Mouse (Mus musculus) heart, embryonic 12.5 days (tissue): Measurements from ENCODE around the gene Phldb1. TPM values are rescaled to one million over a fixed set of nuclear protein-coding genes. Genes with fewer than 3 reads are reported as not detected.

Source experiments
- ATAC-seq: fragments of 200-750 bp; cut with Nextera tagmentation; 2 replicates; pipeline ENCODE4 v1.8.0; 2017; ENCODE audit warnings: moderate TSS enrichment, moderate library complexity; ENCODE audit not compliant: insufficient number of reproducible peaks, low FRiP score
- H3K27ac ChIP-seq: fragments of 300-500 bp; sonication (generic); 2 replicates; pipeline ENCODE4 v1.5.1; 2016; ENCODE audit warnings: mild to moderate bottlenecking, moderate library complexity; ENCODE audit not compliant: poor library complexity, severe bottlenecking
- H3K27me3 ChIP-seq: fragments of 300-500 bp; sonication (generic); replicated peaks from 2 replicates; pipeline ENCODE4 v1.6.1; 2016; ENCODE audit warnings: mild to moderate bottlenecking, moderate library complexity
- H3K36me3 ChIP-seq: fragments of 300-500 bp; sonication (generic); 2 replicates; pipeline ENCODE4 v1.6.1; 2016; ENCODE audit warnings: mild to moderate bottlenecking, moderate library complexity
- H3K4me1 ChIP-seq: fragments of 300-500 bp; sonication (generic); replicated peaks from 2 replicates; pipeline ENCODE4 v1.6.1; 2016; ENCODE audit warnings: mild to moderate bottlenecking
- H3K4me2 ChIP-seq: fragments of 300-500 bp; sonication (generic); 2 replicates; pipeline ENCODE4 v1.6.1; 2016; ENCODE audit warnings: mild to moderate bottlenecking, moderate library complexity
- H3K4me3 ChIP-seq: fragments of 300-500 bp; sonication (generic); 2 replicates; pipeline ENCODE4 v1.5.1; 2016; ENCODE audit warnings: mild to moderate bottlenecking
- H3K9ac ChIP-seq: fragments of 300-500 bp; sonication (generic); 2 replicates; pipeline ENCODE4 v1.6.1; 2016; ENCODE audit warnings: mild to moderate bottlenecking, moderate library complexity
- H3K9me3 ChIP-seq: fragments of 300-500 bp; sonication (generic); replicated peaks from 2 replicates; pipeline ENCODE4 v1.6.1; 2016; ENCODE audit warnings: mild to moderate bottlenecking, moderate library complexity
- WGBS: fragments of 180-500 bp; shearing (Covaris S2); methylation state at CpG from one replicate; pipeline ENCODE4 v1.1.7; 2016; 5-methylcytosine and 5-hydroxymethylcytosine counted together
- polyA plus RNA-seq: library from polyadenylated mRNA; unstranded; fragments of >200 nt; fragmentation: Nextera tagmentation; extraction: Ambion mirVana; gene quantifications from 2 replicates; pipeline ENCODE4 v1.2.1, GENCODE M21; 2016

Phldb1 gene
- polyA plus RNA-seq, 1 experiment from 2014 or later: 34.8 TPM

DNA sequence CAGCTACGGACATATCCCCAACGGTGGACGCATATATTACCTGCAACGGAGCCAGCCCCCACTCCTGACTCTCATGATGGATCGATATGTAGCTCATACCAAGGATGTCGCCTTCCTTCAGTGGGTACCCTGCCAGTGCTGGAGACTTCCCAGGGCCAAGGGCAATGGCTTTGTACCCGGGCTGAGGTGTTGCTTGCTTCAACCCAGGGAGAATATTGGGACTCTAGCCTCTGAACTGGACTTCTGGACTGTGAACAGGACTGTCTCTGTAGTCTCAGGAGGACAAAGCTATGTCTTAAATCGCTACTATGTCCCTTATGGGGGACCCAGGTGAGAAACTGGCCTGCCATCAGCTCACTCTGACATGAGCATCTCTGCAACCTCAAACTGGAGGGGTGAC, 52.0 kb downstream of the Phldb1 start:
- Histone ChIP-seq H3K9me3 (no peaks in the 10 kb centered on the region), H3K27ac (no peak overlapping the region), H3K4me2 (no peak overlapping the region), H3K27me3 (no peaks in the 10 kb centered on the region), H3K36me3 (peaks cover 18% of the 10 kb centered on the region), H3K9ac (no peak overlapping the region), H3K4me1 (no peaks in the 10 kb centered on the region), H3K4me3 (no peak overlapping the region)
- ATAC-seq: no peak
- 75% methylated on average over 8 of the region's 8 CpGs for WGBS

- 65% methylated on average over 5 of the region's 5 CpGs for WGBS
- H3K9ac ChIP-seq: no peak overlapping the region
- H3K36me3 ChIP-seq: no peaks in the 10 kb centered on the region
- no peaks in the 10 kb centered on the region; the same call in 1 of the 2 replicates for H3K27me3 ChIP-seq
- ATAC-seq: no peak
- H3K4me3 ChIP-seq: no peak overlapping the region
- no peak overlapping the region for H3K4me2 ChIP-seq
- no peaks in the 10 kb centered on the region for H3K9me3 ChIP-seq
- no peak overlapping the region for H3K27ac ChIP-seq
- H3K4me1 ChIP-seq: no peaks in the 10 kb centered on the region
Observed at GRCm38 (mm10) chr9:44679565-44679964, 55.4 kb downstream of the Phldb1 start.

DNA sequence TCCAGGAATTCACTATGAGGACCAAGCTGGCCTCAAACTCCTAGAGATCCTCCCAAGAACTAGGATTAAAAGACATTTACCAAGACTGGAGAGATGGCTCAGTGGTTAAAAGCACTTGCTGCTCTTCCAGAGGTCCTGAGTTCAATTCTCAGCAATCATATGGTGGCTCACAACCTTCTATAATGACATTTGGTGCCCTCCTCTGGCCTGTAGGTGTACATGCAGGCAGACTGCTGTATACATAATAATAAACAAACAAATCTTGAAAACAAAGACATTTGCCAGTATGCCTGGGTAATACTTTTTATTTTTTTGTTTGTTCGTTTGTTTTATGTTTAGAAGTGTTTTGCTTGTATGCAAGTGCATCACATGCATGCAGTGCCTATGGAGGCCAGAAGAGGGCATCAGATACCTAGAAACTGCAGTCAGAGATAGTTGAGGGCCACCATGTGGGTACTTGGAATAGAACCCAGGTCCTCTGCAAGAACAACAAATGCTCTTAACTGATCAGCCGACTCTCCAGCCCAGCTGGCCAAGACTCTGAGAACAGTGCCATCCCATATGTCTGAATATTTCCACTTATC, 56.6 kb downstream of the Phldb1 start:
- Histone ChIP-seq H3K4me2 (no peak overlapping the region), H3K27me3 (peaks cover 3% of the 10 kb centered on the region; the same call in 1 of the 2 replicates), H3K4me1 (no peaks in the 10 kb centered on the region), H3K9ac (no peak overlapping the region), H3K27ac (no peak overlapping the region), H3K36me3 (no peaks in the 10 kb centered on the region), H3K4me3 (no peak overlapping the region), H3K9me3 (no peaks in the 10 kb centered on the region)
- ATAC-seq: no peak
- WGBS: 86% methylated on average over 2 of the region's 2 CpGs

GRCm38 (mm10) chr9:44673005-44673404, 62.0 kb downstream of the Phldb1 start, which contains the start of gene Treh:
Gene Treh, plus strand, starts transcription at chr9:44673233.
- no peak within 1 kb of the TSS for H3K4me2 ChIP-seq
- WGBS: 78% methylated on average over 3 of the region's 3 CpGs
- H3K4me1 ChIP-seq: no peaks in the 10 kb centered on the region
- no peak for ATAC-seq
- no peak within 1 kb of the TSS for H3K27ac ChIP-seq
- no peak within 1 kb of the TSS for H3K4me3 ChIP-seq
- H3K9me3 ChIP-seq: peaks cover 5% of the 10 kb centered on the region; the same call in 1 of the 2 replicates
- peaks cover 3% of the 10 kb centered on the region; the same call in 1 of the 2 replicates for H3K27me3 ChIP-seq
- no peaks in the 10 kb centered on the region for H3K36me3 ChIP-seq
- no peak within 1 kb of the TSS for H3K9ac ChIP-seq

DNA sequence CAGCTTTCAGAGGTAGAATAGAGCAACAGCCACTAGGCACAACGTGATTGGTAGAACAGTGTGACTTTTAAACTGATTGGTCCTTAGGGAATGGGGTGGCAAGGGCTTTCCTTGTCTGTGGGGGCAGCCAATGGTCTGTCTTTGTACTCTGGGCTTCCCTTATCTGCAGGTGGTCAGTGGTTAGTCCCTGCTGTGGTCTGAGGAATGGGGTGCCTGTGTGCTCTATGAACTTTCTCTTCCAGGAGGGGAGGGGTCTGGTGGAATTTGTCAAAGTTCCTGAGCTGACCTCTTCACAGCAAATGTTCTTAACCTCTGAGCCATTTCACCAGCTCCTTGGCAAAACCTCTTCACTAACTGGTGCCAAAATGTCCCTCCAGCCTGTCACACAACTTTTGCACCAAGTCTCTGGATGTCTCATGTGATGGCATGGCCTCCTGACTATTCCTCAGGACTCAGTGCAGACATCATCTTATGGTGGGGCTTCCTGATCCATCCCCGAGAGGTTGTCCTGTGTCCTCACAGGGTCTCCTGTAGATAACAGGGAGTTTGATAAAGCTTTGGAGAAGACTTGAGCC, 62.6 kb downstream of the Phldb1 start:
- no peaks in the 10 kb centered on the region for H3K36me3 ChIP-seq
- 49% methylated on average over 2 of the region's 2 CpGs for WGBS
- no peak overlapping the region for H3K9ac ChIP-seq
- H3K4me3 ChIP-seq: no peak overlapping the region
- H3K4me2 ChIP-seq: no peak overlapping the region
- peaks cover 5% of the 10 kb centered on the region; the same call in 1 of the 2 replicates for H3K9me3 ChIP-seq
- peaks cover 3% of the 10 kb centered on the region; the same call in 1 of the 2 replicates for H3K27me3 ChIP-seq
- ATAC-seq: no peak
- H3K4me1 ChIP-seq: no peaks in the 10 kb centered on the region
- H3K27ac ChIP-seq: no peak overlapping the region

DNA sequence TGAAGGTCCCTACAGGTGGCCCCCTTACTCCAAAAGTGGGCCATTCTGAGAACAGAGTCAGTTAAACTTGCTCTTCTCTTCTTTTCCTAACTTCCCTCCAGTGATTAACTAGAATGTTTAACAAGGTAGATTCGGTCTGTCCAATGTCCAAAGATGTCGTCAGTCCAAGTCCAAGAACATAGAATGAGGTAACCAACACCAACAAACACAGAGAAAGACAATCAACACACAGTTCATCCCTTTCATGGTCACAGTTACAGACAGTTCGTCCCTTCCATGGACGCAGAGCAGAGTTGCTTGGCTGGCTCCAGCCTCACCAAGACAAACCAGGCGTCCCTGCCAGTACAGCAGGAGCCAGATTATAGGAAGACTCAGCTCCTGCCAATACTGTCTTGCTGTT, 63.6 kb downstream of the Phldb1 start:
- no peak for ATAC-seq
- Histone ChIP-seq H3K27ac (no peak overlapping the region), H3K9ac (no peak overlapping the region), H3K9me3 (peaks cover 5% of the 10 kb centered on the region; the same call in 1 of the 2 replicates), H3K27me3 (peaks cover 3% of the 10 kb centered on the region; the same call in 1 of the 2 replicates), H3K36me3 (no peaks in the 10 kb centered on the region), H3K4me2 (no peak overlapping the region), H3K4me3 (no peak overlapping the region), H3K4me1 (no peaks in the 10 kb centered on the region)
- WGBS: 81% methylated on average over 5 of the region's 5 CpGs

GRCm38 (mm10) chr9:44663706-44664105, 71.3 kb downstream of the Phldb1 start:
- no peak overlapping the region for H3K4me2 ChIP-seq
- H3K4me1 ChIP-seq: no peaks in the 10 kb centered on the region
- H3K36me3 ChIP-seq: no peaks in the 10 kb centered on the region
- no peak overlapping the region for H3K27ac ChIP-seq
- no peak overlapping the region for H3K9ac ChIP-seq
- no peaks in the 10 kb centered on the region for H3K9me3 ChIP-seq
- H3K4me3 ChIP-seq: no peak overlapping the region
- no peak for ATAC-seq
- 82% methylated on average over 6 of the region's 6 CpGs for WGBS
- H3K27me3 ChIP-seq: no peaks in the 10 kb centered on the region

DNA sequence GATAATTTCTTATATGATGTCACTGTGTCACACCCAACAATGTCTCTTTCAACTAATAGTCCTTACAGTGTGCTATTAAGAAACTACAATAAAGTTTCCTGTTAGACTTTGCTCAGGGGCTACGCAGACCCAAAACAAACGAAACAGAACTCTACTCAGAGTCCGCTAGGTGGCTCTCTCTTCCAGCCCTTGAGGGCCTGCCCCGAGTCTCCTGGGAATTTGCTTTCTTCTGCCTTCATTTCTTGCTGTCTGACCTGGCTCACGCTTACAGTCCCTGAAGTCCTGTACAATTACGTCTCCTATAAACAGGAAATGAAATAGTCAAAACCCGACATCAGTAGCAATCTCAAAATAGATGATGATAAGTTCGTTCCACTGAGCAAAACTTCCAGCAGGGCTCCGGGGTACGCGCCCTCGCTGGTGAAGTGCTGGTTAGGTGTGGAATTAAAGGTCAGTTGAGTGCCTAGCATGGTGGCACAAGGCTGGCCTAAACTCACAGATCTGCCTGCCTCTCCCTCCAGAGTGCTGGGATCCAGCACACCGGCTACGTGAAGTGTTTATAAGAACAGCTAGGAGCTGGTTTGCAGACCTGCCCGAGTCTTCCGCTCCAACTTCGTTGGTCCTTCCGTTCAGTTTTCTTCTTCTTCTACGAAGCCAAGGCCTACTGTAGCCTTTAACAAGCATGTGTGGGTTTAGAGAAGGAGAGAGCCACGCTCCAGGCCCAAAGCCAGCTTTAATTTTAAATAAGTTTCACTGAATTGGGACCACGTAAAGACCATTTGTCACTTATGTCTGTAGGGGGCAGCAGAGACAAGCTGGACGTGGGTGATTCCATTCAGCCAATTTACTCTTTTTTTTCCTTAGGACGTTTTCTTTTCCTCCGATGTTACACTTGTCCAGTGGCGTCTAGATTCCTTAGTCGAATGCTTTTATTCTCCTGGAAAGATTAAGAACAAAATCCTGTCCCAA, 79.6 kb downstream of the Phldb1 start:
- H3K4me3 ChIP-seq: peak overlapping the region; percentile 24
- no peak for ATAC-seq
- 0 out of 2 replicates have a peak, but pooled peaks cover 3% of the 10 kb centered on the region for H3K4me1 ChIP-seq
- 0 out of 2 replicates have a peak, but pooled peaks cover 7% of the 10 kb centered on the region for H3K27me3 ChIP-seq
- H3K9ac ChIP-seq: peak overlapping the region; percentile 33; the same call in 1 of the 2 replicates
- no peaks in the 10 kb centered on the region for H3K9me3 ChIP-seq
- peak overlapping the region; percentile 70 for H3K4me2 ChIP-seq
- 25% methylated on average over 26 of the region's 26 CpGs for WGBS
- no peak overlapping the region for H3K27ac ChIP-seq
- no peaks in the 10 kb centered on the region for H3K36me3 ChIP-seq

GRCm38 (mm10) chr9:44653896-44654295, 81.1 kb downstream of the Phldb1 start:
- Histone ChIP-seq H3K27ac (no peak overlapping the region), H3K27me3 (0 out of 2 replicates have a peak, but pooled peaks cover 14% of the 10 kb centered on the region), H3K36me3 (no peaks in the 10 kb centered on the region), H3K9ac (no peak overlapping the region), H3K4me2 (no peak overlapping the region), H3K4me3 (no peak overlapping the region), H3K4me1 (0 out of 2 replicates have a peak, but pooled peaks cover 3% of the 10 kb centered on the region), H3K9me3 (no peaks in the 10 kb centered on the region)
- no peak for ATAC-seq
- 68% methylated on average over 4 of the region's 4 CpGs for WGBS

- H3K27ac ChIP-seq: no peak overlapping the region
- 7% methylated on average over 8 of the region's 8 CpGs for WGBS
- H3K36me3 ChIP-seq: no peaks in the 10 kb centered on the region
- H3K9me3 ChIP-seq: no peaks in the 10 kb centered on the region
- H3K27me3 ChIP-seq: 0 out of 2 replicates have a peak, but pooled peaks cover 14% of the 10 kb centered on the region
- no peak overlapping the region for H3K4me3 ChIP-seq
- no peak overlapping the region for H3K9ac ChIP-seq
- ATAC-seq: 0 out of 2 replicates have a peak, but pooled peaks have one; percentile 43
- H3K4me1 ChIP-seq: 0 out of 2 replicates have a peak, but pooled peaks cover 3% of the 10 kb centered on the region
- no peak overlapping the region for H3K4me2 ChIP-seq
Observed at GRCm38 (mm10) chr9:44652027-44652426, 83.0 kb downstream of the Phldb1 start.

DNA sequence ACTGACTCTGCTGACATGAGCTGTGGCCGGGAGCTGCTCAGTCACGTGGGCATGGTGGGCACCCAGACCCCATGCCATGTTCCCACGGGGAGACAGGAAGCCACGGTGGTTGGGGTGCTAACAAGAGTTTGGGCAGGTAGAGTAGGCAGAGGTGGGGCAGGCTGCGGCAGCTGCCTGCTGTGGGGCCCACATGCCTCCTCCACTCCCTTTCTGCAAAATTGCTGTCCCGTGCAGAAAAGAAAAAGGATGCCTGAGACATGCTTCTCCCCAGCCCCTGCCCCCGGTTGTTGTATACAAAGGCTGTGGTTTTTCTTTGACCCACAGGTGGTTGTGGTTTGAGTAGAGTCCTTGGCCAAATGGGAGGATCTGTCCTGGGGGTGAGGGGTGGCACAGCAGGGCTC, 86.1 kb downstream of the Phldb1 start:
- Histone ChIP-seq H3K36me3 (no peaks in the 10 kb centered on the region), H3K9ac (no peak overlapping the region), H3K4me2 (no peak overlapping the region), H3K4me3 (no peak overlapping the region), H3K4me1 (peaks cover 9% of the 10 kb centered on the region; the same call in 1 of the 2 replicates), H3K9me3 (no peaks in the 10 kb centered on the region), H3K27ac (no peak overlapping the region), H3K27me3 (0 out of 2 replicates have a peak, but pooled peaks cover 14% of the 10 kb centered on the region)
- WGBS: 79% methylated on average over 7 of the region's 7 CpGs
- ATAC-seq: no peak
